Mouse (Mus musculus): ENCODE measurements around the gene Ccdc30.
A peak's percentile ranks its signal among the peaks of the same experiment; 100 is the strongest.

The Ccdc30 gene

GRCm38 (mm10) chr4:119415072-119415753 lies at the start of gene Ccdc30:
TSS of gene Ccdc30 (minus strand) at chr4:119415521.
- DNase-seq (ENCODE audit: low spot score) = peak; percentile 89

- DNase-seq (ENCODE audit: low spot score) = no peak
These were observed 48.6 kb upstream of the Ccdc30 start for GRCm38 (mm10) chr4:119463756-119464419.

GRCm38 (mm10) chr4:119462858-119463755 lies 47.8 kb upstream of the Ccdc30 start:
- peak; percentile 89 for DNase-seq (ENCODE audit: low spot score)

GRCm38 (mm10) chr4:119462457-119462856 lies 47.1 kb upstream of the Ccdc30 start:
- DNase-seq (ENCODE audit: low spot score) = no peak

- peak; percentile 72 for DNase-seq (ENCODE audit: low spot score)
These were observed 45.4 kb upstream of the Ccdc30 start for GRCm38 (mm10) chr4:119460728-119461141.

GRCm38 (mm10) chr4:119460296-119460695 lies 45.0 kb upstream of the Ccdc30 start:
- DNase-seq (ENCODE audit: low spot score) = peak; percentile 14

GRCm38 (mm10) chr4:119453533-119453932 lies 38.2 kb upstream of the Ccdc30 start:
- DNase-seq (ENCODE audit: low spot score) = no peak

GRCm38 (mm10) chr4:119453128-119453527 lies 37.8 kb upstream of the Ccdc30 start:
- DNase-seq (ENCODE audit: low spot score) = no peak

- DNase-seq (ENCODE audit: low spot score) = no peak
These were observed 35.1 kb upstream of the Ccdc30 start for GRCm38 (mm10) chr4:119450436-119450835.

GRCm38 (mm10) chr4:119447786-119448185 lies 32.5 kb upstream of the Ccdc30 start:
- DNase-seq (ENCODE audit: low spot score) = no peak

GRCm38 (mm10) chr4:119447261-119447660 lies 31.9 kb upstream of the Ccdc30 start:
- no peak for DNase-seq (ENCODE audit: low spot score)

GRCm38 (mm10) chr4:119442539-119442938 lies 27.2 kb upstream of the Ccdc30 start:
- no peak for DNase-seq (ENCODE audit: low spot score)

GRCm38 (mm10) chr4:119441836-119442235 lies 26.5 kb upstream of the Ccdc30 start:
- no peak for DNase-seq (ENCODE audit: low spot score)

GRCm38 (mm10) chr4:119437936-119438335 lies 22.6 kb upstream of the Ccdc30 start:
- no peak for DNase-seq (ENCODE audit: low spot score)

GRCm38 (mm10) chr4:119430678-119431077 lies 15.4 kb upstream of the Ccdc30 start:
- peak; percentile 39 for DNase-seq (ENCODE audit: low spot score)

- DNase-seq (ENCODE audit: low spot score) = no peak
These were observed 12.4 kb upstream of the Ccdc30 start for GRCm38 (mm10) chr4:119427680-119428079.

- peak; percentile 50 for DNase-seq (ENCODE audit: low spot score)
These were observed 10.3 kb upstream of the Ccdc30 start for GRCm38 (mm10) chr4:119425601-119426000.

- no peak for DNase-seq (ENCODE audit: low spot score)
These were observed 9.8 kb upstream of the Ccdc30 start for GRCm38 (mm10) chr4:119425077-119425476.

- peak; percentile 92 for DNase-seq (ENCODE audit: low spot score)
These were observed 7.1 kb upstream of the Ccdc30 start, which contains the start of the genes Ppcs and Zmynd12 for GRCm38 (mm10) chr4:119422294-119422964. TSS of gene Ppcs (minus strand) at chr4:119422420. TSS of gene Zmynd12 (plus strand) at chr4:119422814.

GRCm38 (mm10) chr4:119421921-119422293 lies 6.6 kb upstream of the Ccdc30 start:
- peak; percentile 45 for DNase-seq (ENCODE audit: low spot score)

GRCm38 (mm10) chr4:119421191-119421590 lies 5.9 kb upstream of the Ccdc30 start:
- no peak for DNase-seq (ENCODE audit: low spot score)

GRCm38 (mm10) chr4:119417894-119418293 lies 2.6 kb upstream of the Ccdc30 start:
- peak; percentile 41 for DNase-seq (ENCODE audit: low spot score)

Data from adipocyte (in vitro differentiated cells).